In the genomic region with DNA sequence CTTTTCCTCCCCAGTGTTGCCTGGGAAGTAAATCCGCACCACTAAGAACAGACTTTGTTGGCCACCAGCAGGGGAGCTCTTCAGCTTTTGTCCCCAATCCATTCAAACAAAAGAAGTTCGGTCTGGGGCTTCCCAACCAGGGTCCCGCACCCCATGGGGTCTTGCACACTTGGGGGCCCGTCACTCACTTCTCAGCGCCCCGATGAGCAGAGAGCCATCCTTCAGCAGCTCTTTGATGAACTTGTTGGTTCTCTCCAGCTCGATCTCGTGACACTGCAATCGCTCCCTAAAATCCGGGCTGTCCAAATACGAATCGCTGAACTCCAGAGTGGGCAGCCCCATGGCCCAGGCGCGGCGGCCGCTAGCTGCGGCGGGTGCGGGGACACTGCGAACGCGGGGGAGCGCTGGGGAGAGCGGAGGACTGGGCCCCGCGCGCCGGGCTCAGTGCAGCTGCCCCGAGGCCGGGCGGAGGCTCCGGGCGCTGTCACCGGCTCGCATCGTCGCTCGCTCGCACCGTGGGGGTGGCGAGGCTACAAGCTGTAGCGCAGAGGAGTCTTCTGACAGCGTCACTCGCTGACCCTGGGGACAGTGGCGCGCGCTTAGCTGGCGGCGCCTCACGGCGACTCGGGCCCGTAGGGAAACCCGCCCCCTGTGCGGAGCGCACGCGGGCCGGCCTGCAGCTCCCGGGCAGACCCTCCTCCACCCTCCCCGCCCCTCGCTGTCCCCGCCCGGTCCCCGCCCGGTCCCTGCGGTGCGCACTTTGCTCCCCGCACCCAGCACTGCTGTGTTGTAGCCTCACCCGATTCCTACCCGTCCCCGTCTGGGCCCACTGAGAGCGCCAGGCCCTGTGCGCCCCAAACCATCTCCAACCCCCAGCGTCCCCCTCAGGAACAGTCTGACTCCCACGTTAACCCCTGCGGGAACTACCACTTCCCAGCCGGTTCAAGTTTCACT, we compare ENCODE assay signal across 8 mouse cellular contexts. TPM values are rescaled to one million over a fixed set of nuclear protein-coding genes. Genes with fewer than 3 reads are reported as not detected.
A peak's percentile ranks its signal among the peaks of the same experiment; 100 is the strongest.
DNase-seq lines count a peak whose midpoint lies in the region; ATAC-seq and TF ChIP-seq lines count a peak whose summit lies in the region.

Gene Arhgap42, minus strand, starts transcription at position 664 of the 954 bp plus-strand sequence.

- peak; percentile 90 for ATAC-seq in embryonic facial prominence, embryonic 14.5 days (ENCODE audit: low read depth)
- peak; percentile 85 for ATAC-seq in limb, embryonic 11.5 days (ENCODE audit: insufficient number of reproducible peaks, low FRiP score, low TSS enrichment, low read depth)
- peak; percentile 89 for ATAC-seq in midbrain, embryonic 14.5 days (ENCODE audit: low FRiP score, low TSS enrichment)
- peak; percentile 93 for ATAC-seq in stomach, embryonic 15.5 days (ENCODE audit: insufficient read depth, low FRiP score, low read depth)

- TF ChIP-seq POLR2A in kidney, adult 2 months (IDR thresholded peaks at IDR 0.05; ENCODE audit: low read depth, low read length): peak; percentile 27

- H3K9me3 ChIP-seq in embryonic facial prominence, embryonic 14.5 days (ENCODE audit: control insufficient read depth, low read length): no peaks in the 10 kb centered on the region; the same call in 1 of the 2 replicates
- H3K9me3 ChIP-seq in limb, embryonic 11.5 days (ENCODE audit: control insufficient read depth, low read length): no peaks in the 10 kb centered on the region
- H3K9me3 ChIP-seq in midbrain, embryonic 14.5 days (ENCODE audit: control insufficient read depth, low read length): no peaks in the 10 kb centered on the region
- H3K9me3 ChIP-seq in stomach, embryonic 15.5 days: no peaks in the 10 kb centered on the region

- TF ChIP-seq CTCF in kidney, adult 2 months (conservative IDR thresholded peaks at IDR 0.05; ENCODE audit: insufficient read depth, insufficient read length, low read depth, low read length): peak; percentile 52

- H3K4me3 ChIP-seq in embryonic facial prominence, embryonic 14.5 days (ENCODE audit: low read depth, low read length): peak within 1 kb of the TSS; percentile 79
- H3K4me3 ChIP-seq in kidney, adult 2 months (ENCODE audit: insufficient read depth, low read depth, low read length): peak within 1 kb of the TSS; percentile 79
- H3K4me3 ChIP-seq in limb, embryonic 11.5 days (ENCODE audit: low read depth, low read length): peak within 1 kb of the TSS; percentile 84
- peak within 1 kb of the TSS; percentile 82 for H3K4me3 ChIP-seq in midbrain, embryonic 14.5 days (replicated peaks; ENCODE audit: low read depth, low read length)
- H3K4me3 ChIP-seq in stomach, embryonic 15.5 days (replicated peaks): peak within 1 kb of the TSS; percentile 85

- H3K9ac ChIP-seq in embryonic facial prominence, embryonic 14.5 days (ENCODE audit: low read depth, low read length): peak within 1 kb of the TSS; percentile 97
- H3K9ac ChIP-seq in limb, embryonic 11.5 days (ENCODE audit: low read length): peak within 1 kb of the TSS; percentile 99
- peak within 1 kb of the TSS; percentile 88 for H3K9ac ChIP-seq in midbrain, embryonic 14.5 days (replicated peaks; ENCODE audit: low read length)
- H3K9ac ChIP-seq in stomach, embryonic 15.5 days: peak within 1 kb of the TSS; percentile 89

- H3K36me3 ChIP-seq in embryonic facial prominence, embryonic 14.5 days (ENCODE audit: control insufficient read depth, insufficient read depth, low read length): no peaks in the 10 kb centered on the region
- no peaks in the 10 kb centered on the region for H3K36me3 ChIP-seq in kidney, adult 2 months (ENCODE audit: control insufficient read depth, insufficient read depth, low read length)
- H3K36me3 ChIP-seq in limb, embryonic 11.5 days (ENCODE audit: control insufficient read depth, insufficient read depth, low read length): no peaks in the 10 kb centered on the region
- no peaks in the 10 kb centered on the region for H3K36me3 ChIP-seq in midbrain, embryonic 14.5 days (ENCODE audit: control insufficient read depth, insufficient read depth, low read length)
- no peaks in the 10 kb centered on the region for H3K36me3 ChIP-seq in stomach, embryonic 15.5 days

- H3K27me3 ChIP-seq in embryonic facial prominence, embryonic 14.5 days (replicated peaks; ENCODE audit: control insufficient read depth, insufficient read depth, low read length): no peaks in the 10 kb centered on the region
- no peaks in the 10 kb centered on the region for H3K27me3 ChIP-seq in kidney, adult 2 months (replicated peaks; ENCODE audit: control insufficient read depth, insufficient read depth, low read length)
- H3K27me3 ChIP-seq in limb, embryonic 11.5 days (ENCODE audit: control insufficient read depth, insufficient read depth, low read length): no peaks in the 10 kb centered on the region
- H3K27me3 ChIP-seq in midbrain, embryonic 14.5 days (ENCODE audit: control insufficient read depth, insufficient read depth, low read length): no peaks in the 10 kb centered on the region
- no peaks in the 10 kb centered on the region for H3K27me3 ChIP-seq in stomach, embryonic 15.5 days (replicated peaks)

- peak within 1 kb of the TSS; percentile 93 for H3K27ac ChIP-seq in embryonic facial prominence, embryonic 14.5 days (replicated peaks; ENCODE audit: low read depth, low read length)
- H3K27ac ChIP-seq in kidney, adult 2 months (ENCODE audit: insufficient read depth, low read depth, low read length): peak within 1 kb of the TSS; percentile 96
- peak within 1 kb of the TSS; percentile 91 for H3K27ac ChIP-seq in limb, embryonic 11.5 days (replicated peaks; ENCODE audit: low read depth, low read length)
- H3K27ac ChIP-seq in midbrain, embryonic 14.5 days (replicated peaks; ENCODE audit: low read depth, low read length): peak within 1 kb of the TSS; percentile 84
- H3K27ac ChIP-seq in stomach, embryonic 15.5 days: peak within 1 kb of the TSS; percentile 94

- H3K4me1 ChIP-seq in embryonic facial prominence, embryonic 14.5 days (ENCODE audit: control insufficient read depth, insufficient read depth, low read length): peaks cover 7% of the 10 kb centered on the region; the same call in 1 of the 2 replicates
- H3K4me1 ChIP-seq in kidney, adult 2 months (ENCODE audit: control insufficient read depth, insufficient read depth, low read length): no peaks in the 10 kb centered on the region; the same call in 1 of the 2 replicates
- H3K4me1 ChIP-seq in limb, embryonic 11.5 days (ENCODE audit: control insufficient read depth, insufficient read depth, low read length): 0 out of 2 replicates have a peak, but pooled peaks cover 3% of the 10 kb centered on the region
- H3K4me1 ChIP-seq in midbrain, embryonic 14.5 days (ENCODE audit: control insufficient read depth, insufficient read depth, low read length): peaks cover 2% of the 10 kb centered on the region; the same call in 1 of the 2 replicates
- no peaks in the 10 kb centered on the region for H3K4me1 ChIP-seq in stomach, embryonic 15.5 days

- 1% methylated on average over 26 of the region's 78 CpGs for WGBS in embryonic facial prominence, embryonic 14.5 days
- 1% methylated on average over 78 of the region's 78 CpGs for WGBS in kidney, adult 2 months
- under 1% methylated on average over 68 of the region's 78 CpGs for WGBS in limb, embryonic 11.5 days
- under 1% methylated on average over 78 of the region's 78 CpGs for WGBS in midbrain, embryonic 14.5 days
- under 1% methylated on average over 74 of the region's 78 CpGs for WGBS in stomach, embryonic 15.5 days

- peak within 1 kb of the TSS; percentile 70 for H3K4me2 ChIP-seq in embryonic facial prominence, embryonic 14.5 days (ENCODE audit: low read depth, low read length)
- peak within 1 kb of the TSS; percentile 61 for H3K4me2 ChIP-seq in limb, embryonic 11.5 days (ENCODE audit: low read depth, severe bottlenecking)
- peak within 1 kb of the TSS; percentile 78 for H3K4me2 ChIP-seq in midbrain, embryonic 14.5 days (ENCODE audit: low read length)
- H3K4me2 ChIP-seq in stomach, embryonic 15.5 days: peak within 1 kb of the TSS; percentile 62

- peak; percentile 14 for DNase-seq in layer of hippocampus, adult 11-12 months (ENCODE audit: low spot score)
- DNase-seq in layer of hippocampus, adult 9-10 months (ENCODE audit: low spot score): no peak
- DNase-seq in embryonic facial prominence, embryonic 14.5 days (ENCODE audit: low spot score): peak; percentile 94
- peak; percentile 54 for DNase-seq in heart, adult 8-10 months (ENCODE audit: low spot score)
- DNase-seq in kidney, adult 2 months: peak; percentile 84
- peak; percentile 83 for DNase-seq in limb, embryonic 11.5 days (ENCODE audit: low spot score)
- peak; percentile 86 for DNase-seq in midbrain, embryonic 14.5 days

RNA-seq across cellular contexts. Expression of gene Arhgap42, which starts in this region (rescaled TPM):
- 28.8 and 38.5 TPM in 2 replicates for polyA plus RNA-seq in embryonic facial prominence, embryonic 14.5 days (2014; fragmentation: Nextera tagmentation; extraction: Ambion mirVana)
- total RNA-seq in heart, adult 8-10 months (2022): 1 to 10 TPM; 6.5 to 8.5 (median 6.7) TPM
- polyA plus RNA-seq in kidney, adult 2 months (2012; rRNA removed): 12.6 and 17.2 TPM in 2 replicates
- 42.7 and 43.0 TPM in 2 replicates for polyA plus RNA-seq in limb, embryonic 11.5 days (2014; fragmentation: Nextera tagmentation; extraction: Ambion mirVana)
- 10.5 and 16.8 TPM in 2 replicates for polyA plus RNA-seq in midbrain, embryonic 14.5 days (2014; fragmentation: Nextera tagmentation; extraction: Ambion mirVana)
- 32.2 and 36.1 TPM in 2 replicates for polyA plus RNA-seq in stomach, embryonic 15.5 days (2015; fragmentation: Nextera tagmentation; extraction: Ambion mirVana)
